Mouse (Mus musculus) adrenal gland, adult 10 weeks (tissue): ENCODE measurements around the gene Reln. TPM values are rescaled to one million over a fixed set of nuclear protein-coding genes. Genes with fewer than 3 reads are reported as not detected.

Experiments
- polyA plus RNA-seq: library from polyadenylated mRNA; stranded (reverse); fragments of 350-450 nt; fragmentation: Illumina TruSeq; extraction: RNeasy Lipid Tissue Mini Kit (QIAGEN cat#74804); gene quantifications from one replicate; pipeline ENCODE4 v1.2.3, GENCODE M21; 2014; ENCODE audit warnings: low read depth, low replicate concordance

Gene Reln
- 6.0 TPM for polyA plus RNA-seq

GRCm38 (mm10) chr5:22344556-22344975 is at the start of gene Reln:
Gene Reln, minus strand, starts transcription at chr5:22344702.

GRCm38 (mm10) chr5:21865346-21866107 is 479.0 kb downstream of the Reln start, which contains the start of gene Slc26a5:
Gene Slc26a5, minus strand, starts transcription at chr5:21865604.

Other genes with a start within 250 kb of the Reln start
- gene Orc5, start 205.7 kb upstream of the Reln start, polyA plus RNA-seq = 68.1 TPM